Mouse (Mus musculus): Measurements from ENCODE around the gene Panx2. TPM values are rescaled to one million over a fixed set of nuclear protein-coding genes. Genes with fewer than 3 reads are reported as not detected.
A peak's percentile ranks its signal among the peaks of the same experiment; 100 is the strongest.

The Panx2 gene
- total and polyA plus RNA-seq, 3 experiments = not detected

DNA sequence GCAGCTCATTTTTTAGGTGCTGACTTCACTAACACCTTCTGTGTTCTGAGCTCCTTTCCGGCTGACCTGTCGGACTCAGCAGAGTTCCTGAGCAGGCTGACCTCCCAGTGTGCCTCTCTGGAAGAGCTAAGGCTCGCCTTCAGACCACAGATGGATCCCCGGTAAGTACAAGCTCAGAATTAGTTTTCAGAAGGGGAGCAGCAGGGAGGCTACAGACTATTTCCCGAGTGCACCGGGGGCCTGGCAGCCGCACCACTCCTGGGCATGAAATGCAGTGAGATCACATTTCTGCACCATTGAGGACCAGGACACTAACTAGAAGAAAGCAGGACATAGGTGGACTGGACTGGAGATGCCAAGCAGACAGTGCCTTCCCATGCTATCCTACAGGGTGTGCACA lies 39.1 kb downstream of the Panx2 start:
- no peaks in the 10 kb centered on the region for H3K4me1 ChIP-seq (ENCODE audit: control insufficient read depth in 1 of 2, insufficient read depth in 2 of 2, low read length in 2 of 2)
- H3K9ac ChIP-seq (ENCODE audit: control insufficient read depth, low read depth, low read length, poor library complexity, severe bottlenecking) = no peak overlapping the region
- DNase-seq (ENCODE audit: low read depth, low spot score) = no peak
- no peak overlapping the region for H3K4me3 ChIP-seq (ENCODE audit: control insufficient read depth in 1 of 2, insufficient read depth in 1 of 2, low read depth in 2 of 2, low read length in 2 of 2)
- H3K79me2 ChIP-seq (ENCODE audit: control insufficient read depth, insufficient read depth, low read length, poor library complexity) = no peaks in the 10 kb centered on the region
- H3K27ac ChIP-seq (ENCODE audit: control insufficient read depth, low read depth, low read length) = no peak overlapping the region
- H3K36me3 ChIP-seq (ENCODE audit: control insufficient read depth in 1 of 2, insufficient read depth in 2 of 2, low read length in 2 of 2) = peaks cover 0 to 6% of the 10 kb centered on the region in 2 experiments; a peak in 2 of 4 replicates
- TF ChIP-seq CHD1 (IDR thresholded peaks at IDR 0.05; ENCODE audit: low read depth, low read length) = no peak
- 0 out of 2 replicates have a peak, but pooled peaks have one; percentile 2 for TF ChIP-seq POLR2AphosphoS2 (IDR thresholded peaks at IDR 0.05; ENCODE audit: low read length)
- no peaks in the 10 kb centered on the region for H3K27me3 ChIP-seq (ENCODE audit: control insufficient read depth in 1 of 2, insufficient read depth in 2 of 2, low read length in 2 of 2)
- H3K9me3 ChIP-seq (replicated peaks; ENCODE audit: insufficient read depth, low read length) = no peaks in the 10 kb centered on the region

DNA sequence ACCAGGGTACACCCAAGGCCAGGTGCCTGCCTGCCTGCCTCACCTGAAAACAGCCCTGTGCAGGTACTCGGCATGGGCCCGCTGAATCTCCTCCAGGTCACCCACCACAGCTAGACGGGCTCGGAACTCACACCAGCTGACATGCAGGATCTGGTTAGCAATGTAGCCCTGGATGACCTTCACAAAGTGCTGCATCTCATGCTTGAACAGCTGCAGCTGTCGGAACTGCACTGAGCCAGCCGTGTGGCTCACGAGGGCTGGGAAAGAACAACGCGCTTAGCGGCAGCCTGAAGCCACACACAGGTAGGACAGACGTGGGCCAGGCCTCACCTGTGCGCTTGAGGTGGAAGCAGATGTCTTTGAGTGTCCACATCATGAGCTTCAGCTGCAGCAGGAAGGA lies 41.3 kb downstream of the Panx2 start:
- TF ChIP-seq TBP (IDR thresholded peaks at IDR 0.05; ENCODE audit: low read depth, low read length) = no peak
- 0 out of 2 replicates have a peak, but pooled peaks have one; percentile 8 for TF ChIP-seq POLR2AphosphoS5 (IDR thresholded peaks at IDR 0.05; ENCODE audit: borderline replicate concordance, low read depth, low read length)
- H3K27me3 ChIP-seq (ENCODE audit: control insufficient read depth in 1 of 2, insufficient read depth in 2 of 2, low read length in 2 of 2) = no peaks in the 10 kb centered on the region
- DNase-seq (ENCODE audit: low read depth, low spot score) = no peak
- H3K9me3 ChIP-seq (replicated peaks; ENCODE audit: insufficient read depth, low read length) = no peaks in the 10 kb centered on the region
- H3K9ac ChIP-seq (ENCODE audit: control insufficient read depth, low read depth, low read length, poor library complexity, severe bottlenecking) = no peak overlapping the region
- no peaks in the 10 kb centered on the region for H3K4me1 ChIP-seq (ENCODE audit: control insufficient read depth in 1 of 2, insufficient read depth in 2 of 2, low read length in 2 of 2)
- H3K27ac ChIP-seq (ENCODE audit: control insufficient read depth, low read depth, low read length) = no peak overlapping the region
- H3K79me2 ChIP-seq (ENCODE audit: control insufficient read depth, insufficient read depth, low read length, poor library complexity) = no peaks in the 10 kb centered on the region
- no peak overlapping the region for H3K4me3 ChIP-seq (ENCODE audit: control insufficient read depth in 1 of 2, insufficient read depth in 1 of 2, low read depth in 2 of 2, low read length in 2 of 2)
- H3K36me3 ChIP-seq (ENCODE audit: control insufficient read depth in 1 of 2, insufficient read depth in 2 of 2, low read length in 2 of 2) = peaks cover 0 to 3% of the 10 kb centered on the region in 2 experiments; a peak in 2 of 4 replicates

GRCm38 (mm10) chr15:89102646-89103045 lies 43.1 kb downstream of the Panx2 start:
- Histone ChIP-seq H3K27ac (ENCODE audit: control insufficient read depth, low read depth, low read length) (no peak overlapping the region), H3K9me3 (replicated peaks; ENCODE audit: insufficient read depth, low read length) (no peaks in the 10 kb centered on the region), H3K4me3 (ENCODE audit: control insufficient read depth in 1 of 2, insufficient read depth in 1 of 2, low read depth in 2 of 2, low read length in 2 of 2) (no peak overlapping the region), H3K36me3 (ENCODE audit: control insufficient read depth in 1 of 2, insufficient read depth in 2 of 2, low read length in 2 of 2) (peaks cover 0 to 2% of the 10 kb centered on the region in 2 experiments; a peak in 1 of 4 replicates), H3K79me2 (ENCODE audit: control insufficient read depth, insufficient read depth, low read length, poor library complexity) (no peaks in the 10 kb centered on the region), H3K27me3 (ENCODE audit: control insufficient read depth in 1 of 2, insufficient read depth in 2 of 2, low read length in 2 of 2) (no peaks in the 10 kb centered on the region), H3K4me1 (ENCODE audit: control insufficient read depth in 1 of 2, insufficient read depth in 2 of 2, low read length in 2 of 2) (no peaks in the 10 kb centered on the region), H3K9ac (ENCODE audit: control insufficient read depth, low read depth, low read length, poor library complexity, severe bottlenecking) (no peak overlapping the region)
- TF ChIP-seq BHLHE40 (IDR thresholded peaks at IDR 0.05; ENCODE audit: borderline replicate concordance, low read depth, low read length) (no peak), TAL1 (IDR thresholded peaks at IDR 0.05; ENCODE audit: low read length) (no peak), ELF1 (IDR thresholded peaks at IDR 0.05; ENCODE audit: low read depth, low read length) (no peak), POLR2AphosphoS5 (IDR thresholded peaks at IDR 0.05; ENCODE audit: borderline replicate concordance, low read depth, low read length) (no peak), RAD21 (IDR thresholded peaks at IDR 0.05; ENCODE audit: low read depth, low read length) (no peak), ETS1 (IDR thresholded peaks at IDR 0.05; ENCODE audit: low read depth, low read length) (no peak), SMC3 (IDR thresholded peaks at IDR 0.05; ENCODE audit: low read depth, low read length) (no peak), CHD1 (IDR thresholded peaks at IDR 0.05; ENCODE audit: low read depth, low read length) (no peak), NELFE (IDR thresholded peaks at IDR 0.05; ENCODE audit: low read depth, low read length) (no peak), UBTF (IDR thresholded peaks at IDR 0.05; ENCODE audit: borderline replicate concordance, insufficient read depth, low read depth, low read length) (no peak), MYC (IDR thresholded peaks at IDR 0.05; ENCODE audit: low read depth, low read length) (no peak), NRF1 (IDR thresholded peaks at IDR 0.05; ENCODE audit: insufficient read depth, low read depth, low read length, poor library complexity, severe bottlenecking) (no peak), ZC3H11A (IDR thresholded peaks at IDR 0.05; ENCODE audit: low read depth, low read length) (no peak), MXI1 (IDR thresholded peaks at IDR 0.05; ENCODE audit: low read depth, low read length) (no peak), USF1 (IDR thresholded peaks at IDR 0.05; ENCODE audit: low read depth, low read length) (no peak)
- DNase-seq (ENCODE audit: low read depth, low spot score) = no peak

All from MEL (cell line).